Mouse (Mus musculus): ENCODE results near the gene Rpl21. TPM values are rescaled to one million over a fixed set of nuclear protein-coding genes. Genes with fewer than 3 reads are reported as not detected.

Gene Rpl21
- total and polyA plus RNA-seq, 3 experiments: 70.7 to 468 TPM; not detected in 1

DNA sequence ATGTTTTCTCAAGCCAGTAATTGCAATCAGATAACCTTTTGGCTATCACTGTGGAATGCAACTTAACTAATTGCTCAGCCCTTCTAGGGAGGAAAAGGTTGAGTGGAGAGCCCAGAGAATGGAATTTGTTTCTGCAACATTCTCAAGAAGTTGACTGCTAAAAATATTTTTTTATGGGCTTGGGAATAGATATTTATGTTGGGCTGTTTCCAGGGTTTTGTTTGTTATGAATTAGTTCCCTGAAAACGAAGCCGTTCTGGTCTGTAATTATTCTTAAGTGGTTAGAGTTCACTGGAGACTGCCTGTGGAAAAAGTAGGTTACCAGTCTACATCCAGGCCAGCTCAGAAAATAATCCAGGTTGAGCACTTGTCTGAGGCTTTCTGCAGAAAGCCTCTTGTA lies 13.8 kb downstream of the Rpl21 start:
- H3K36me3 ChIP-seq (ENCODE audit: control insufficient read depth in 1 of 2, insufficient read depth in 2 of 2, low read length in 2 of 2): no peaks in the 10 kb centered on the region; a peak in 1 of 4 replicates
- no peak overlapping the region for H3K27ac ChIP-seq (ENCODE audit: control insufficient read depth, low read depth, low read length)
- TF ChIP-seq GATA1 (IDR thresholded peaks at IDR 0.05; ENCODE audit: low read depth, low read length): 0 out of 2 replicates have a peak, but pooled peaks have one; percentile 4
- TF ChIP-seq BHLHE40 (IDR thresholded peaks at IDR 0.05; ENCODE audit: borderline replicate concordance, low read depth, low read length): no peak
- no peak for TF ChIP-seq POLR2AphosphoS2 (IDR thresholded peaks at IDR 0.05; ENCODE audit: low read length)
- H3K27me3 ChIP-seq (ENCODE audit: control insufficient read depth in 1 of 2, insufficient read depth in 2 of 2, low read length in 2 of 2): no peaks in the 10 kb centered on the region
- no peaks in the 10 kb centered on the region for H3K79me2 ChIP-seq (ENCODE audit: control insufficient read depth, insufficient read depth, low read length, poor library complexity)
- H3K4me1 ChIP-seq (ENCODE audit: control insufficient read depth in 1 of 2, insufficient read depth in 2 of 2, low read length in 2 of 2): peaks cover 0 to 3% of the 10 kb centered on the region in 2 experiments; a peak in 2 of 4 replicates
- DNase-seq (ENCODE audit: low read depth, low spot score): no peak
- no peak overlapping the region for H3K9ac ChIP-seq (ENCODE audit: control insufficient read depth, low read depth, low read length, poor library complexity, severe bottlenecking)
- H3K9me3 ChIP-seq (replicated peaks; ENCODE audit: insufficient read depth, low read length): no peaks in the 10 kb centered on the region
- H3K4me3 ChIP-seq (ENCODE audit: control insufficient read depth in 1 of 2, insufficient read depth in 1 of 2, low read depth in 2 of 2, low read length in 2 of 2): no peak overlapping the region

GRCm38 (mm10) chr5:146848936-146849582 lies 16.4 kb downstream of the Rpl21 start:
- no peak for DNase-seq (ENCODE audit: low read depth, low spot score)
- H3K27ac ChIP-seq (ENCODE audit: control insufficient read depth, low read depth, low read length): no peak overlapping the region
- H3K9me3 ChIP-seq (replicated peaks; ENCODE audit: insufficient read depth, low read length): no peaks in the 10 kb centered on the region
- H3K79me2 ChIP-seq (ENCODE audit: control insufficient read depth, insufficient read depth, low read length, poor library complexity): no peaks in the 10 kb centered on the region
- no peak overlapping the region for H3K9ac ChIP-seq (ENCODE audit: control insufficient read depth, low read depth, low read length, poor library complexity, severe bottlenecking)
- H3K36me3 ChIP-seq (ENCODE audit: control insufficient read depth in 1 of 2, insufficient read depth in 2 of 2, low read length in 2 of 2): no peaks in the 10 kb centered on the region; a peak in 1 of 4 replicates
- TF ChIP-seq E2F4 (IDR thresholded peaks at IDR 0.05; ENCODE audit: borderline replicate concordance, low read depth, low read length): no peak
- TF ChIP-seq ELF1 (IDR thresholded peaks at IDR 0.05; ENCODE audit: low read depth, low read length): no peak
- TF ChIP-seq GABPA (IDR thresholded peaks at IDR 0.05; ENCODE audit: low read depth, low read length): no peak
- no peak for TF ChIP-seq MAFK (IDR thresholded peaks at IDR 0.05; ENCODE audit: borderline replicate concordance, low read depth, low read length)
- no peak for TF ChIP-seq ZKSCAN1 (IDR thresholded peaks at IDR 0.05; ENCODE audit: low read depth, low read length)
- TF ChIP-seq MEF2A (IDR thresholded peaks at IDR 0.05; ENCODE audit: extremely low read depth, insufficient replicate concordance, low read depth, low read length, poor library complexity, severe bottlenecking): no peak
- TF ChIP-seq POLR2AphosphoS5 (IDR thresholded peaks at IDR 0.05; ENCODE audit: borderline replicate concordance, low read depth, low read length): no peak
- TF ChIP-seq RCOR1 (IDR thresholded peaks at IDR 0.05; ENCODE audit: low read depth, low read length): no peak
- TF ChIP-seq TAL1 (IDR thresholded peaks at IDR 0.05; ENCODE audit: low read length): no peak
- no peak for TF ChIP-seq HCFC1 (IDR thresholded peaks at IDR 0.05; ENCODE audit: low read depth, low read length)
- TF ChIP-seq GATA1 (IDR thresholded peaks at IDR 0.05; ENCODE audit: low read depth, low read length): no peak
- peaks cover 0 to 3% of the 10 kb centered on the region in 2 experiments; a peak in 2 of 4 replicates for H3K4me1 ChIP-seq (ENCODE audit: control insufficient read depth in 1 of 2, insufficient read depth in 2 of 2, low read length in 2 of 2)
- H3K27me3 ChIP-seq (ENCODE audit: control insufficient read depth in 1 of 2, insufficient read depth in 2 of 2, low read length in 2 of 2): no peaks in the 10 kb centered on the region
- H3K4me3 ChIP-seq (ENCODE audit: control insufficient read depth in 1 of 2, insufficient read depth in 1 of 2, low read depth in 2 of 2, low read length in 2 of 2): no peak overlapping the region
